Mouse (Mus musculus): ENCODE measurements around the gene Tent2. TPM values are rescaled to one million over a fixed set of nuclear protein-coding genes. Genes with fewer than 3 reads are reported as not detected.

The Tent2 gene
- polyA plus RNA-seq, 1 experiment from 2014 or later = 48.5 TPM

- H3K36me3 ChIP-seq (replicated peaks; ENCODE audit: control insufficient read depth, insufficient read depth) = peaks cover 38% of the 10 kb centered on the region
- H3K4me2 ChIP-seq (replicated peaks) = no peak overlapping the region
- 94% methylated on average over 1 of the region's 1 CpGs for WGBS
- no peak overlapping the region for H3K27ac ChIP-seq
- DNase-seq (ENCODE audit: low spot score) (no peak), ATAC-seq (ENCODE audit: low FRiP score) (no peak)
- no peaks in the 10 kb centered on the region for H3K27me3 ChIP-seq (ENCODE audit: control insufficient read depth, insufficient read depth, low read length)
- H3K9ac ChIP-seq = no peak overlapping the region
- no peak overlapping the region for H3K4me3 ChIP-seq (replicated peaks; ENCODE audit: low read length)
- H3K4me1 ChIP-seq (replicated peaks; ENCODE audit: control insufficient read depth, insufficient read depth, low read length) = no peaks in the 10 kb centered on the region
- no peaks in the 10 kb centered on the region for H3K9me3 ChIP-seq (ENCODE audit: control insufficient read depth, low read length)
Observed at GRCm38 (mm10) chr13:93153280-93153679, 38.9 kb downstream of the Tent2 start.

- H3K36me3 ChIP-seq (replicated peaks; ENCODE audit: control insufficient read depth, insufficient read depth) = peaks cover 18% of the 10 kb centered on the region
- peaks cover 11% of the 10 kb centered on the region; the same call in 1 of the 2 replicates for H3K4me1 ChIP-seq (replicated peaks; ENCODE audit: control insufficient read depth, insufficient read depth, low read length)
- peak; percentile 90 for ATAC-seq (ENCODE audit: low FRiP score)
- H3K27me3 ChIP-seq (ENCODE audit: control insufficient read depth, insufficient read depth, low read length) = no peaks in the 10 kb centered on the region
- DNase-seq (ENCODE audit: low spot score) = peak; percentile 81
- H3K9me3 ChIP-seq (ENCODE audit: control insufficient read depth, low read length) = no peaks in the 10 kb centered on the region
- H3K4me3 ChIP-seq (replicated peaks; ENCODE audit: low read length) = peak within 1 kb of the TSS; percentile 45
- H3K9ac ChIP-seq = peak within 1 kb of the TSS; percentile 61
- 2% methylated on average over 36 of the region's 45 CpGs for WGBS
- peak within 1 kb of the TSS; percentile 96 for H3K4me2 ChIP-seq (replicated peaks)
- no peak within 1 kb of the TSS for H3K27ac ChIP-seq
Observed at GRCm38 (mm10) chr13:93144336-93145167, 47.6 kb downstream of the Tent2 start, which contains the start of gene Cmya5. Gene Cmya5, minus strand, starts transcription at chr13:93144724.

GRCm38 (mm10) chr13:93143819-93144283 is 48.3 kb downstream of the Tent2 start:
- Histone ChIP-seq H3K4me1 (replicated peaks; ENCODE audit: control insufficient read depth, insufficient read depth, low read length) (peaks cover 11% of the 10 kb centered on the region; the same call in 1 of the 2 replicates), H3K4me3 (replicated peaks; ENCODE audit: low read length) (peak overlapping the region; percentile 45), H3K4me2 (replicated peaks) (peak overlapping the region; percentile 96), H3K27ac (no peak overlapping the region), H3K36me3 (replicated peaks; ENCODE audit: control insufficient read depth, insufficient read depth) (peaks cover 12% of the 10 kb centered on the region), H3K9ac (peak overlapping the region; percentile 61; the same call in 1 of the 2 replicates), H3K27me3 (ENCODE audit: control insufficient read depth, insufficient read depth, low read length) (no peaks in the 10 kb centered on the region), H3K9me3 (ENCODE audit: control insufficient read depth, low read length) (no peaks in the 10 kb centered on the region)
- 22% methylated on average over 11 of the region's 11 CpGs for WGBS
- no peak for DNase-seq (ENCODE audit: low spot score)
- no peak; the same call in 1 of the 2 replicates for ATAC-seq (ENCODE audit: low FRiP score)

- Histone ChIP-seq H3K27ac (no peak overlapping the region), H3K27me3 (ENCODE audit: control insufficient read depth, insufficient read depth, low read length) (no peaks in the 10 kb centered on the region), H3K9ac (no peak overlapping the region), H3K4me2 (replicated peaks) (no peak overlapping the region), H3K9me3 (ENCODE audit: control insufficient read depth, low read length) (no peaks in the 10 kb centered on the region), H3K36me3 (replicated peaks; ENCODE audit: control insufficient read depth, insufficient read depth) (peaks cover 4% of the 10 kb centered on the region; the same call in 1 of the 2 replicates), H3K4me3 (replicated peaks; ENCODE audit: low read length) (no peak overlapping the region), H3K4me1 (replicated peaks; ENCODE audit: control insufficient read depth, insufficient read depth, low read length) (peaks cover 11% of the 10 kb centered on the region; the same call in 1 of the 2 replicates)
- DNase-seq (ENCODE audit: low spot score) (no peak), ATAC-seq (ENCODE audit: low FRiP score) (no peak)
- 94% methylated on average over 6 of the region's 6 CpGs for WGBS
Observed at GRCm38 (mm10) chr13:93141184-93141583, 51.0 kb downstream of the Tent2 start.

GRCm38 (mm10) chr13:93138059-93138458 is 54.1 kb downstream of the Tent2 start:
- Histone ChIP-seq H3K4me2 (replicated peaks) (no peak overlapping the region), H3K9me3 (ENCODE audit: control insufficient read depth, low read length) (no peaks in the 10 kb centered on the region), H3K4me1 (replicated peaks; ENCODE audit: control insufficient read depth, insufficient read depth, low read length) (no peaks in the 10 kb centered on the region), H3K9ac (no peak overlapping the region), H3K4me3 (replicated peaks; ENCODE audit: low read length) (no peak overlapping the region), H3K27me3 (ENCODE audit: control insufficient read depth, insufficient read depth, low read length) (no peaks in the 10 kb centered on the region), H3K36me3 (replicated peaks; ENCODE audit: control insufficient read depth, insufficient read depth) (no peaks in the 10 kb centered on the region), H3K27ac (no peak overlapping the region)
- no peak for DNase-seq (ENCODE audit: low spot score)
- 76% methylated on average over 1 of the region's 1 CpGs for WGBS
- no peak for ATAC-seq (ENCODE audit: low FRiP score)

GRCm38 (mm10) chr13:93137098-93137497 is 55.1 kb downstream of the Tent2 start:
- no peak overlapping the region for H3K4me2 ChIP-seq (replicated peaks)
- no peak overlapping the region for H3K9ac ChIP-seq
- no peak overlapping the region for H3K27ac ChIP-seq
- ATAC-seq (ENCODE audit: low FRiP score) (no peak), DNase-seq (ENCODE audit: low spot score) (no peak)
- H3K27me3 ChIP-seq (ENCODE audit: control insufficient read depth, insufficient read depth, low read length) = no peaks in the 10 kb centered on the region
- WGBS = 90% methylated on average over 7 of the region's 7 CpGs
- no peaks in the 10 kb centered on the region for H3K4me1 ChIP-seq (replicated peaks; ENCODE audit: control insufficient read depth, insufficient read depth, low read length)
- no peaks in the 10 kb centered on the region for H3K36me3 ChIP-seq (replicated peaks; ENCODE audit: control insufficient read depth, insufficient read depth)
- no peak overlapping the region for H3K4me3 ChIP-seq (replicated peaks; ENCODE audit: low read length)
- H3K9me3 ChIP-seq (ENCODE audit: control insufficient read depth, low read length) = no peaks in the 10 kb centered on the region

- Histone ChIP-seq H3K36me3 (replicated peaks; ENCODE audit: control insufficient read depth, insufficient read depth) (no peaks in the 10 kb centered on the region), H3K4me2 (replicated peaks) (no peak overlapping the region), H3K4me3 (replicated peaks; ENCODE audit: low read length) (no peak overlapping the region), H3K9ac (no peak overlapping the region), H3K27me3 (ENCODE audit: control insufficient read depth, insufficient read depth, low read length) (no peaks in the 10 kb centered on the region), H3K27ac (no peak overlapping the region), H3K9me3 (ENCODE audit: control insufficient read depth, low read length) (no peaks in the 10 kb centered on the region), H3K4me1 (replicated peaks; ENCODE audit: control insufficient read depth, insufficient read depth, low read length) (no peaks in the 10 kb centered on the region)
- DNase-seq (ENCODE audit: low spot score) = no peak
- 84% methylated on average over 1 of the region's 1 CpGs for WGBS
- ATAC-seq (ENCODE audit: low FRiP score) = no peak
Observed at GRCm38 (mm10) chr13:93136251-93136650, 55.9 kb downstream of the Tent2 start.

- no peak for DNase-seq (ENCODE audit: low spot score)
- H3K27ac ChIP-seq = no peak overlapping the region
- H3K4me1 ChIP-seq (replicated peaks; ENCODE audit: control insufficient read depth, insufficient read depth, low read length) = no peaks in the 10 kb centered on the region
- ATAC-seq (ENCODE audit: low FRiP score) = no peak
- no peaks in the 10 kb centered on the region for H3K9me3 ChIP-seq (ENCODE audit: control insufficient read depth, low read length)
- H3K4me3 ChIP-seq (replicated peaks; ENCODE audit: low read length) = no peak overlapping the region
- no peaks in the 10 kb centered on the region for H3K36me3 ChIP-seq (replicated peaks; ENCODE audit: control insufficient read depth, insufficient read depth)
- 92% methylated on average over 2 of the region's 2 CpGs for WGBS
- no peak overlapping the region for H3K4me2 ChIP-seq (replicated peaks)
- H3K27me3 ChIP-seq (ENCODE audit: control insufficient read depth, insufficient read depth, low read length) = no peaks in the 10 kb centered on the region
- H3K9ac ChIP-seq = no peak overlapping the region
Observed at GRCm38 (mm10) chr13:93135501-93135900, 56.7 kb downstream of the Tent2 start.

GRCm38 (mm10) chr13:93130674-93131073 is 61.5 kb downstream of the Tent2 start:
- Histone ChIP-seq H3K27me3 (ENCODE audit: control insufficient read depth, insufficient read depth, low read length) (no peaks in the 10 kb centered on the region), H3K4me2 (replicated peaks) (no peak overlapping the region), H3K27ac (no peak overlapping the region), H3K9ac (no peak overlapping the region), H3K4me1 (replicated peaks; ENCODE audit: control insufficient read depth, insufficient read depth, low read length) (no peaks in the 10 kb centered on the region), H3K9me3 (ENCODE audit: control insufficient read depth, low read length) (no peaks in the 10 kb centered on the region), H3K4me3 (replicated peaks; ENCODE audit: low read length) (no peak overlapping the region), H3K36me3 (replicated peaks; ENCODE audit: control insufficient read depth, insufficient read depth) (no peaks in the 10 kb centered on the region)
- DNase-seq (ENCODE audit: low spot score) = no peak
- WGBS = 87% methylated on average over 3 of the region's 3 CpGs
- no peak for ATAC-seq (ENCODE audit: low FRiP score)

Measured in hindbrain, embryonic 14.5 days (tissue).